Mouse (Mus musculus): ENCODE data around the gene Rcc1l.

DNA sequence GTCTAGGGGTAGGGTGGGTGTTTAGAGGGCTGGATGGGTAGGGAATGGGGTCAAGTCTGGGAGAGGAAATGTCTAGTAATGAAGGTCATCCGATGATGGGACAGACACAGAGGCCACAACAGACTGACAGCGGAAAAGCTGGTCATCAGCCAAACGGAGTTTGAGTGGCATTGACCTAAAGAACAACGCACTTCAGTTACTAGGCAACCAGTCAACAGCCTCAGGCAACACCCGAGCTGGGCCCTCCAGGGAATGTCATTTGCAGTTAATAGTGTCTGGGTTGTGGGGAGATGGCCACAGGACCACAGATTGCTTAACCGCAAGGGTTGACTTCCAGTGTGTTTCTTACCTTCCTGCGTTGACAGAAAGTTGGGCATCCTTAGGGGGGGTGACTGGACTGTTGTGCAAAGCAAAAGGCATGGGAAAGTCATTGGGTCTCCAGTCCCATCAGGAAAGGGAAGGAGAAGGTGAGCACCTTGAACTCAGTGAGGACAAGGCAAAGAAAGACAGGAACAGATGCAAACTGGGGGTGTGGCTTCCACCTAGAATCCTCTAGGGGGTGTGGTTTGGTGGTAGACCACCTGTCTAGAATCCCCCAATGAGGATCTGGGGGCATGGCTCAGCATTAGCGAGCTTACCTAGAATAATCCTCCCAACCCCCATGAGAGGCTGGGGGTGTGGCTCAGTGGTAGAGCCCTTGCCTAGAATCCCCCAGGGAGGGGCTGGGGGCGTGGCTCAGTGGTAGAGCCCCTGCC lies 55.3 kb downstream of the Rcc1l start:
- no peak for TF ChIP-seq GATA1 (IDR thresholded peaks at IDR 0.05; ENCODE audit: borderline replicate concordance, low read length)
- TF ChIP-seq FLI1 (IDR thresholded peaks at IDR 0.05; ENCODE audit: low read length) = no peak

All from megakaryocyte, embryonic 14.5 days (primary cell).